Mouse (Mus musculus) limb, embryonic 13.5 days (tissue): ENCODE measurements at regions not wholly inside any gene's neighbourhood (a gene's known extent, or its start where the extent isn't known, plus 50 kb on each side); places are given as distances from the start of the nearest gene placed in this dataset.

Experiments
- ATAC-seq: fragments of 200-750 bp; cut with Nextera tagmentation; 2 replicates; pipeline ENCODE4 v1.8.0; 2017; ENCODE audit warnings: low read depth, moderate number of reproducible peaks, moderate TSS enrichment; ENCODE audit not compliant: low FRiP score
- H3K27ac ChIP-seq: fragments of 300-500 bp; sonication (generic); 2 replicates; pipeline ENCODE4 v1.5.1; 2015; ENCODE audit warnings: inconsistent platforms, mild to moderate bottlenecking, moderate library complexity
- H3K27me3 ChIP-seq: fragments of 300-500 bp; sonication (generic); 2 replicates; pipeline ENCODE4 v1.6.1; 2015; ENCODE audit warnings: mild to moderate bottlenecking, inconsistent platforms
- H3K36me3 ChIP-seq: fragments of 300-500 bp; sonication (generic); 2 replicates; pipeline ENCODE4 v1.6.1; 2015; ENCODE audit warnings: inconsistent platforms, mild to moderate bottlenecking, moderate library complexity
- H3K4me1 ChIP-seq: fragments of 300-500 bp; sonication (generic); 2 replicates; pipeline ENCODE4 v1.6.1; 2015; ENCODE audit warnings: inconsistent platforms
- H3K4me2 ChIP-seq: fragments of 300-500 bp; sonication (generic); replicated peaks from 2 replicates; pipeline ENCODE4 v1.6.1; 2015; ENCODE audit warnings: inconsistent platforms, mild to moderate bottlenecking, moderate library complexity
- H3K4me3 ChIP-seq: fragments of 300-500 bp; sonication (generic); 2 replicates; pipeline ENCODE4 v1.5.1; 2015; ENCODE audit warnings: moderate library complexity, mild to moderate bottlenecking, inconsistent platforms
- H3K9ac ChIP-seq: fragments of 300-500 bp; sonication (generic); 2 replicates; pipeline ENCODE4 v1.6.1; 2015; ENCODE audit warnings: mild to moderate bottlenecking, inconsistent platforms
- H3K9me3 ChIP-seq: fragments of 300-500 bp; sonication (generic); 2 replicates; pipeline ENCODE4 v1.6.1; 2016; ENCODE audit warnings: inconsistent platforms
- WGBS: fragments of 180-500 bp; shearing (Covaris S2); methylation state at CpG from one replicate; pipeline ENCODE4 v1.1.7; 2015; 5-methylcytosine and 5-hydroxymethylcytosine counted together

GRCm38 (mm10) chr3:9920331-9920730 lies 167.6 kb upstream of the Gm9833 start:
- Histone ChIP-seq H3K9ac (no peak overlapping the region), H3K27ac (no peak overlapping the region), H3K9me3 (no peaks in the 10 kb centered on the region), H3K4me2 (no peak overlapping the region), H3K27me3 (no peaks in the 10 kb centered on the region), H3K36me3 (no peaks in the 10 kb centered on the region), H3K4me1 (no peaks in the 10 kb centered on the region), H3K4me3 (no peak overlapping the region)
- 86% methylated on average over 3 of the region's 3 CpGs for WGBS
- no peak for ATAC-seq

DNA sequence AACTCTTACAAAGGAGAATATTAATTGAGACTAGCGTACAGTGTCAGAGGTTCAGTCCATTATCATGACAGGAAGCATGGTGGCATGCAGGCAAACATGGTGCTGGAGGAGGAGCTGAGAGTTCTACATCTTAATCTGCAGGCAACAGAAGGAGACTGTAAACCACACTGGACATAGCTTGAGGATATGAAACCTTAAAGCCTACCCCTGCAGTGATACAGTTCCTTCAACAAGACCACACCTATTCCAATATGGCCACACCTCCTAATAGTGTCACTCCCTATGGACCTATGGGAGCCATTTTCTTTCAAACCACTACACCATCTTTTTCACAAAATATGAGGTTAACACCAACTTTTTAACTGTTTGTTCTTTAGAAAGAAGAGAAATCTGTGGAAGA lies 166.2 kb upstream of the Gm9833 start:
- no peak overlapping the region for H3K9ac ChIP-seq
- ATAC-seq: no peak
- H3K9me3 ChIP-seq: no peaks in the 10 kb centered on the region
- H3K27me3 ChIP-seq: no peaks in the 10 kb centered on the region
- H3K4me3 ChIP-seq: no peak overlapping the region
- whole genome bisulfite sequencing: 100% methylated on average over 1 of the region's 1 CpGs
- H3K4me1 ChIP-seq: no peaks in the 10 kb centered on the region
- no peaks in the 10 kb centered on the region for H3K36me3 ChIP-seq
- H3K4me2 ChIP-seq: no peak overlapping the region
- H3K27ac ChIP-seq: no peak overlapping the region

- Histone ChIP-seq H3K4me2 (no peak overlapping the region), H3K27ac (no peak overlapping the region), H3K4me3 (no peak overlapping the region), H3K27me3 (no peaks in the 10 kb centered on the region), H3K36me3 (no peaks in the 10 kb centered on the region), H3K4me1 (no peaks in the 10 kb centered on the region), H3K9ac (no peak overlapping the region), H3K9me3 (no peaks in the 10 kb centered on the region)
- no peak for ATAC-seq
- 91% methylated on average over 10 of the region's 10 CpGs for WGBS
These were observed 165.3 kb upstream of the Gm9833 start for GRCm38 (mm10) chr3:9922541-9923046.

GRCm38 (mm10) chr3:9924630-9925029 lies 163.3 kb upstream of the Gm9833 start:
- H3K36me3 ChIP-seq: no peaks in the 10 kb centered on the region
- ATAC-seq: no peak
- H3K4me3 ChIP-seq: no peak overlapping the region
- H3K9ac ChIP-seq: no peak overlapping the region
- H3K9me3 ChIP-seq: no peaks in the 10 kb centered on the region
- no peak overlapping the region for H3K27ac ChIP-seq
- H3K27me3 ChIP-seq: no peaks in the 10 kb centered on the region
- no peak overlapping the region for H3K4me2 ChIP-seq
- 100% methylated on average over 1 of the region's 1 CpGs for WGBS
- no peaks in the 10 kb centered on the region for H3K4me1 ChIP-seq

- H3K4me1 ChIP-seq: 0 out of 2 replicates have a peak, but pooled peaks cover 2% of the 10 kb centered on the region
- peaks cover 3% of the 10 kb centered on the region; the same call in 1 of the 2 replicates for H3K27me3 ChIP-seq
- no peak overlapping the region for H3K4me2 ChIP-seq
These were observed 151.0 kb upstream of the Gm9833 start for GRCm38 (mm10) chr3:9936853-9937441.

DNA sequence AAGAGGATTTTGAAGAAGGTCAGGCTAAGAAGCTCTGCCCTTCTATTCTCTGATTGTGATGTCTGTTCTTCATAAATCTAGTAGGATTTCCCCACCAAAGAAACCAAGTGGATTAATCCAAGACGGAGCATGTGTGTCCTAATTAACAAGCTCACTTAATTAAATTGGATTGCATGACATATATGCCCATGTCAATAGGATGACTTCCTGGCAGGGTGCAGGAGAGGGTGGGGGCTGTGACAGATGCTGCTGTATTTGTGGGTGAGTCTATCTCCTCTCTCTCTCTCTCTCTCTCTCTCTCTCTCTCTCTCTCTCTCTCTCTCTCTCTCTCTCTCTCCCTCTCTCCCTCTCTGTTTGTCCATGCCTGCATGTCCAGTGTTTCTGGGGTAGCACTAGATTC lies 149.3 kb upstream of the Gm9833 start:
- Histone ChIP-seq H3K4me1 (0 out of 2 replicates have a peak, but pooled peaks cover 2% of the 10 kb centered on the region), H3K36me3 (no peaks in the 10 kb centered on the region), H3K27me3 (peaks cover 8% of the 10 kb centered on the region; the same call in 1 of the 2 replicates), H3K27ac (no peak overlapping the region), H3K9ac (no peak overlapping the region), H3K9me3 (no peaks in the 10 kb centered on the region), H3K4me3 (no peak overlapping the region), H3K4me2 (no peak overlapping the region)
- no peak for ATAC-seq
- WGBS: 51% methylated on average over 1 of the region's 1 CpGs

More at GRCm38 (mm10) chr3:9936853-9937441, 151.0 kb upstream of the Gm9833 start:
- WGBS: 71% methylated on average over 8 of the region's 8 CpGs
- no peak for ATAC-seq
- Histone ChIP-seq H3K4me3 (no peak overlapping the region), H3K27ac (no peak overlapping the region), H3K36me3 (no peaks in the 10 kb centered on the region), H3K9me3 (no peaks in the 10 kb centered on the region), H3K9ac (no peak overlapping the region)

- H3K9me3 ChIP-seq: no peaks in the 10 kb centered on the region
- H3K9ac ChIP-seq: no peak overlapping the region
- no peak overlapping the region for H3K4me2 ChIP-seq
- 91% methylated on average over 5 of the region's 5 CpGs for WGBS
- peaks cover 7% of the 10 kb centered on the region; the same call in 1 of the 2 replicates for H3K27me3 ChIP-seq
- H3K36me3 ChIP-seq: no peaks in the 10 kb centered on the region
- H3K4me3 ChIP-seq: no peak overlapping the region
- H3K4me1 ChIP-seq: 0 out of 2 replicates have a peak, but pooled peaks cover 2% of the 10 kb centered on the region
- no peak for ATAC-seq
- H3K27ac ChIP-seq: no peak overlapping the region
These were observed 145.3 kb upstream of the Gm9833 start for GRCm38 (mm10) chr3:9942631-9943030.

DNA sequence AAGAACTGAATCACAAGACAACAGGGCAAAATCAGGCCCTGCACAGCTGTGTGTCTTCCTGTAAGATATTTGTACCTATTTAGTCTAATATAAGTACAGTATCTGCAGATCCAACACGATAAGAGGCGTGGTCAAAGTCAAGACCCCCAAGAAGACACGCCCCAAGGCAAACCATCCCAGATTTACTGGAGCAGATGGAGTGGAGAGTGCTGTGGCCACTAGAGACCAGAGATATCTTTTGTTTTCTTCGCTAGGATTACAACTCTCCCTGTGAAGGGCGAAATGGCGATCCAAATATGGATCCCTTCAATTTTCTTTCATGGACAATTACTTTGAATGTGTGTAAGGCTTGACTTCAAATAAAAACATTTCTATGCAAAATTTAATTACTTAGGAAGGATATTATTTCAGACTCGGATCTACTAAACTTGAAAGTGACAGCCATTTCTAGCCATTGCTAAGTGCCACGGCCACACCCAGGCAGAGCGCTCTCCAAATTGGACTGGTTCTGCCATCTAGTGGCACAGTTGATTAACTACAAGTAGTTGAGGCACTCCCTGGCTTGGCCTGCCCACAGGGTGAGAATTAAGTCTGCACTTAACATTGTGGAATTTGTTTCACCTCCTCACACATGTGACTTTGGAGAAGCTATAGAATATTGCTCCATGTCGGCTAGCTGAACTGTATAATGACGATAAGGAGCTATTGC lies 140.4 kb upstream of the Gm9833 start:
- Histone ChIP-seq H3K36me3 (no peaks in the 10 kb centered on the region), H3K4me3 (no peak overlapping the region), H3K9ac (no peak overlapping the region), H3K27me3 (0 out of 2 replicates have a peak, but pooled peaks cover 5% of the 10 kb centered on the region), H3K9me3 (no peaks in the 10 kb centered on the region), H3K4me1 (no peaks in the 10 kb centered on the region), H3K4me2 (no peak overlapping the region), H3K27ac (no peak overlapping the region)
- ATAC-seq: peak; percentile 78
- WGBS: 51% methylated on average over 11 of the region's 11 CpGs

DNA sequence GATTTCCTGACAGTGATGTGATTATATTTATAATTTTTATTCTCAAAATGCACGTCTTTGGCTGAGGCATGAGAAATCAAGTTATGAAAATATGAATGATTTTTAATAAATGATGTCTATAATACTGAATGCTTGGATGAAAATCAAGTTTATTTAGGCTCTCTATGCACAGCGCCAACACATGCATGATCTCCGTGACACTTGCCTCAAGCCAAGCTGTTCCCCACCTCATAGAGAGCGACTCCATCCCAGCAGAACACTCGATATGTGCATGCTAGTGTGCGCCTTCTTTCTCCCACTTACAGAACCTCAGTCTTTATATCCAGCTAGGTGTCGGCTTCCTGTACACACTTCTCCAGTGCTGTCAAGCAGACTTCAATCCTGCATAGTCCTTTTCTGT lies 139.8 kb upstream of the Gm9833 start:
- Histone ChIP-seq H3K4me3 (no peak overlapping the region), H3K4me1 (no peaks in the 10 kb centered on the region), H3K9ac (no peak overlapping the region), H3K36me3 (no peaks in the 10 kb centered on the region), H3K9me3 (no peaks in the 10 kb centered on the region), H3K27ac (no peak overlapping the region), H3K27me3 (no peaks in the 10 kb centered on the region), H3K4me2 (no peak overlapping the region)
- WGBS: 77% methylated on average over 7 of the region's 7 CpGs
- ATAC-seq: peak; percentile 8; the same call in 1 of the 2 replicates

DNA sequence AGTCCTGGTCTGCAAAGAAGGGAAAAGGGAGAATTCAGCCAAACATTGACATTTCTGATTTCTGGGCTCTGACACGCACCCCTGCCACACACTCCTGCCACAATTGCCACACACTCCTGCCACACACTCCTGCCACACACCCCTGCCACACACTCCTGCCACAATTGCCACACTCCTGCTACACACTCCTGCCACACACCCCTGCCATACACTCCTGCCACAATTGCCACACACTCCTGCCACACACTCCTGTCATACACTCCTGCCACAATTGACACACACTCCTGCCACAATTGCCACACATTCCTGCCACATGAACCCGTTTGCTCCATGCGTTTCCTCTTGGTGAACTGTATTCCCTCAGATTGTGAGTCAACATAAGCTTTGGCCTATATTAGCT lies 130.0 kb upstream of the Gm9833 start:
- Histone ChIP-seq H3K4me1 (no peaks in the 10 kb centered on the region), H3K4me3 (no peak overlapping the region), H3K9ac (no peak overlapping the region), H3K27me3 (no peaks in the 10 kb centered on the region), H3K4me2 (no peak overlapping the region), H3K27ac (no peak overlapping the region), H3K36me3 (no peaks in the 10 kb centered on the region), H3K9me3 (no peaks in the 10 kb centered on the region)
- no peak for ATAC-seq
- WGBS: 88% methylated on average over 3 of the region's 3 CpGs

- no peak overlapping the region for H3K9ac ChIP-seq
- H3K4me1 ChIP-seq: no peaks in the 10 kb centered on the region
- H3K4me3 ChIP-seq: no peak overlapping the region
- 85% methylated on average over 37 of the region's 37 CpGs for whole genome bisulfite sequencing
- H3K27ac ChIP-seq: no peak overlapping the region; the same call in 1 of the 2 replicates
- H3K27me3 ChIP-seq: no peaks in the 10 kb centered on the region
- no peak for ATAC-seq
- no peak overlapping the region for H3K4me2 ChIP-seq
- no peaks in the 10 kb centered on the region for H3K36me3 ChIP-seq
- H3K9me3 ChIP-seq: no peaks in the 10 kb centered on the region
These were observed 127.9 kb upstream of the Gm9833 start for GRCm38 (mm10) chr3:9959716-9960661.

DNA sequence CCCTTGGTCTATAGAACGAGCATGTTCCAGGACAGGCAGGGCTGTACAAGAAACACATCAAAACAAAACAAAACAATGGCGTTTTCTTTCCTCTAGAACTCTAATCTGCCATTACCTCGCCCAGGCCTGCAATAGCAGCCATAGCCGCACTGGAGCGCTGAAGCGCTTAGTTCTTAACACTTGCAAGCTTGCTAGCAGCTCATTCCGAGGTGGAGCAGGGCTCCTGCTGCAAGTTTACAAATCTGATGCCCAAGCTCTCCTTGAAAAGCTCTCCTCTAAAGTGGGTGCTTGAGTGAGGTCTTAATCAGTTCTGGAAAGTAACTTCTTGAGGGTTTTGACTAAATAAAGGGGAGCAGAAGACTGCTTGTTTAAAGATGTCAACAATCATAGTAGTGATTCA lies 127.2 kb upstream of the Gm9833 start:
- H3K27me3 ChIP-seq: no peaks in the 10 kb centered on the region
- no peaks in the 10 kb centered on the region for H3K9me3 ChIP-seq
- no peak overlapping the region for H3K9ac ChIP-seq
- H3K4me3 ChIP-seq: no peak overlapping the region
- H3K27ac ChIP-seq: no peak overlapping the region
- no peak overlapping the region for H3K4me2 ChIP-seq
- no peaks in the 10 kb centered on the region for H3K36me3 ChIP-seq
- ATAC-seq: no peak
- no peaks in the 10 kb centered on the region for H3K4me1 ChIP-seq
- 65% methylated on average over 7 of the region's 7 CpGs for WGBS
